Mouse (Mus musculus) lung, adult 18-20 months (tissue): ENCODE measurements at regions not wholly inside any gene's neighbourhood (a gene's known extent, or its start where the extent isn't known, plus 50 kb on each side); places are given as distances from the start of the nearest gene placed in this dataset.
"Not testable (repeated sequence)": the region's sequence is repeated elsewhere in the genome, so short reads cannot be mapped to it uniquely, and the experiment has no call there.

Source experiments
- DNase-seq, 2 experiments: peaks; one replicate each; pipeline ENCODE4 v3.0.0; 2022; ENCODE audit warnings: mixed read lengths in 2 of 2

DNA sequence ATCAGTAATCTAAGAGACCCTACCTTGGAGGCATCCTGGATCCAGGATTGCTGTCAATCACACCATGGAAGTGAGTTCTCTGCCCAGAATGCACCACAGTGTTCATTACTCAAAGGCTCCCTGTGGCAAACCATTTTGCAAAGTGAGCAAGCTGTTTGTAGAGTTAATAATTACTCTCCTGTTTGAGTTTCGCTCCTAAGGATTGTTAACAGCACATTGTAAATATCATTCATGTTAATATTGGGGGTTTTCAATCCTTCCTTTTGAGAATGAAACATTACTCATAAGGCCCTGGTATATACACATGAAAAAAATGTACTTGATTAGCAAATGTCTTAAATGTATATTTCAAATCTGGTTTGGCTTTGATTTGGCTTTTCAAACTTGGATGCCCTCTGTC is 58.1 kb upstream of the Clstn2 start:
- DNase-seq: no peak

DNA sequence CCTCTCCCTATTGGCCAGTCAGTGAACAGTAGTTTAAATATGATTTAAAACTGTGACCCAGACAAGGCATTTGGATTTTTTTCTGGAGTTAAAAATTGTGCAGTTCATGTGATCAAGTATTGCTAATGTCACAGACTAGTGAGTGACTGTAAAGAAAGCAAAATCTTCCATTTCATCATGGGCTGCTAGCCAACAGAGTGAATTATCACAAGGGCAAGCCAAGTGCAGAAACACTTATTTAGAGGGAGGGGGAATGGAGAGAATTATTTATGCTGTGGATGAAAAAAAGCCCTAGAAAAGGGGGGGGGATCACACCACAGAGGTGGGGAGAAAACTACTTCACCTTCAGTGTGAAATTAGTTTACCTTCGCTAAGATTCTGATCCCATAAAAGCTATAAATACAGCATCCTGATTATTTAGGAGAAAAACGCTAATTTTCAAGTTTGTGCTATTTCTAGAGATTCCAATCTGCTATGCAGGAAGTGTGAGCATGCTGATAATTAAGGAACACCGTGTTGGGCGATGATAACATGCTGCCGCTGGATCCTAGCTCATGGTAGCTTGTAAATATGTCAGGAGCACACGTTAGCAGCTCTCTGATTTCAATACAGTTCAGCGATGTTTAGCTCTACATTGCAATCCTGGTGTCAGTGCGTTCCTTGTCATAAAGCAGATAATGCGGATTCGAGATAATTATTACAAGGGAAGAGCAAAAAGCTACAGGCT is 62.2 kb upstream of the Clstn2 start:
- no peak for DNase-seq

DNA sequence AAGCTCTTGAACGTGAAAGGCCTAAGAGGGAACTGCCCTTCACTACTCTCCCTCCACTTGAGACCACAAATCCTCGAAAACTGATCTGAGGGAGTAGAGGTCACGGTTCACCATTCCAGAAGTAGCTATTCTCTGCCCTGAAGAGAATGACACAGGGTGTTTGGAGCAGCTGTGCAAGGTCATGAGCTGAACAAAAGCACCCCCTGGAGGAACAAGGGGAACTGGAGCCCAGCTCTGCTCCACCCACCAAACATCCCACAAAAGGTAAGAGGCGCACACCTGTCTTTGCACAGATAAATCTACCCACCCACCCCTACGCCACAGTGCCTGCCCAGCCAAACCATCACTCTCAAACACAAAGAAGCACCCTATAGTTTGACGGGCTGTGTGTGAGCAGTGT is 90.4 kb upstream of the Clstn2 start:
- DNase-seq: no peak

DNA sequence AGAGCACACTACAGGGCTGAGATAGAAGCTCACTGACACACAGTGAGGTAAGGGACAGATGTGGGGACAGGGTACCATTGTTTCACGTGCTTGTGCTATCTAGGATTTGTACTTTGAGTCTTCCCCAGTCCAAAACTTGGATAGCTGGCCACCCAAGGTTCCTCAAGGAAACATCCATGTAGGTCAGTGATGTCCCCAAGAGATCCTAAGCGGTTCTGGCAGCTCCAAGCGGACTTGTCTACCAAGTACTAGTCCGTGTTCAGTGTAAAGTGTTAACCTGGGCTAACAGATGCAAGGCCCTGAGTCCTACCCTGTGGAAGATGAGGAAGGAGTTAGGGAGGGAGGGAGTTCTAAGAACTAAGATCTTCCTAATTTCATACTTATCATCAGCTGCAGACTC is 96.6 kb upstream of the Clstn2 start:
- DNase-seq: no peak

DNA sequence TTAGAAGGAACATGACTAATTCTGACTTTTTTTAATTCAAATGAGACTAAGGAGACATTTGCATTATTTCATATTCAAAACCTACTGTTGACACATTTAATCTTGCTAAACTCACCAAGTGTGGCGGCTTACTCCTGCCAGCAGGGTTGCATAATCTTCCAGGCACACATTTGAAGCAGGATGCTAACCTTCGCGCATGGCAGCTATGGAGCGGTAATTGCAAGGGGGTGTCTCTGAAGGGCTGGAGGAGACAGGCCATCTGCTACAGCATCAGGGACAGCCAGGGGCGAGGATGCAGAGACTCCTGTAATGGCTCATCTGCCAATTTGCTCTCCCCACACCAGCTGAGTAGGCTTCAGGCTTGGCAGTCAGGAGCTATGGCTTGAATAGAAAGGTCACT is 97.9 kb upstream of the Clstn2 start:
- DNase-seq: no peak

DNA sequence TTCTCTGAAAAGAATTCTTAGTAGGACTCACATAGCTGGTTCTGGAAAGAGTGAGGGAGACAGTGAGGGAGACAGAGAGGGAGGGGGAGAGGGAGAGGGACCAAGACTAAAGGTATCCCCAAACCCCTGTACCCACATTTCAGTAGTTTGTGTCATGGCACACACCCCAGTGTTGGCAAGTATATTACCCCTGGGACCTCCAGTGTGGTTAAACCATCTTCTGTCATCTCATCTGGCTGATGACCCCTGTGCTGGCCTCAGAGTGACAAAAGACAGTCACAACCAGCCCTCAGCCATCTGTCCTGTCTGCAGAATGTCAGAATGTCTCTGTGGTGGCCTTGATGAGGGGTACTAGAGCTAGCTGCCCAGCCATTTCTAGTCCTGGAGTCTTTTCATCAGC is 107.6 kb upstream of the Clstn2 start:
- DNase-seq: no peak

DNA sequence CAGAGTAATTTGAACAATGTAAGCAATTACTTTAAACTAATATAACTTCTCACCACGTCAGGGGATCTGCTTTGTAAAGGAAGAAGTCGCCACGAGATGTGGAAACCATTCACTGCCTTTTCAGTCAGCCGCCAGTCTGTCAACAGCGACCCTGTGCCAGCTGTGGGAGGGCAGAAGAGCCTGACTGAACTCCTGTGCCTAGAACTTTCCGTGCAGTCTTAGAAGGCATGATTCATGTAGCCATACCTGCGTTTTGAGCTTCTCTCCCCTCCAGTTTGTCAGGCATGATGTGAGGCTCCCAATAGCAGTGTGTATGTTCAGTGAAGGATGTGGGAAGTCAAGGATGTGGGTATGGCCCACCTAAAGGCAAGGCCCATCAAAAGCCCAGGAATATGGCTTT is 109.1 kb upstream of the Clstn2 start:
- no peak for DNase-seq

DNA sequence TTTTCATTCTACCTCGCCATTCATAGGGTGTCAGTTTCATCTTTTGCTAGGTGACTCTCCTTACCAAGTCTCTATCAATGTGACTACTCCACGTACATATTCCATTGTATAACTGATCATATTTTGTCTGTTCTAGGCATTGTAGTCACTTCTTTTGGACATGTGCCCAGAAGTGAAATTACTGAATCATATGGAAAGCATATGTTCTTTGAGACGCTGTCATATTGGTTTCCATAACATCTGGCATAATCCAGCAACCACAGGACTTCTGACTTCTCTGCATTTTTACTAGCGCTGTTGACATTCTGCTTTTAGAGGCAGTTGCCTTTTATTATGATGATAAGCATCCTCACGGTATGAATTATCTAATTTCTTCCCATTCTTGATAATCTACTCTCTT is 113.9 kb upstream of the Clstn2 start:
- DNase-seq: no peak

DNA sequence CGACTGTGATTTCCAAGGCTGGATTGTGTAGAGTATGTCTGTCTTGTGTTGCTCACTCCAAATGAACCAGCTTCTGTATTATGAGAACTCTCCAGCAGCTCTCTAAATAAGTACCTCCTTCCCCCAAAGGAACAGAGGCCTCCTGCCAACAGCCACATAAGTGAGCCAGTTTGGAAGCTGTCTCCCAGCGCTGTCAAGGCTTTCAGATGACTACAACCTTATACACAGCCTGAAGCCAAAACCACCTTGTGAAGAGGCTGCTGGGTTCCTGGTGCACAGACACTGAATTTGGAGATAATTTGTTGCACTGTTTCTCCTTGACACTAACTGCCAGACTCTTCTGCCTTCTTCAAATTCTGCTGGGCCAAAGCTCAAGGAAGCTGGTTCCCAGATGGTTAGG is 125.4 kb upstream of the Clstn2 start:
- DNase-seq: no peak

DNA sequence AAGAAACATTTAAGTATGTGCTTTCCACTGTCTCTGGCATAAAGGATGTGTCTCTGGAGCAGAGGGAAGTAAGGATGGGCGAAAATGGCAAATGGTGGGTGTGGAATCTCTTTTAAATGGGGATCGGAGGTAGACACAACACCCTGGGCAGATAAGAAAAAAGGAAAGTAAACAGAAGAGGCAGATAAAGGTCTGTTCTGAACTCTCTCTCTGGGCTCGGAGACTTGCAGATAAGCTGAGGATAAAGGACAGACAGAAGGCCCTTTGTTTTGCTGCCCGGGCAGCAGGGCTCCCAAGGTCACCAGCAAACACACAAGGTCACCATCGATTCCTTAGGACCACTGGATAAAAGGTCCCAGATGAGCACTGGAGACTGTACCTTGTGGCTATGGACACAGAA is 122.7 kb upstream of the Nmnat3 start:
- no peak for DNase-seq

DNA sequence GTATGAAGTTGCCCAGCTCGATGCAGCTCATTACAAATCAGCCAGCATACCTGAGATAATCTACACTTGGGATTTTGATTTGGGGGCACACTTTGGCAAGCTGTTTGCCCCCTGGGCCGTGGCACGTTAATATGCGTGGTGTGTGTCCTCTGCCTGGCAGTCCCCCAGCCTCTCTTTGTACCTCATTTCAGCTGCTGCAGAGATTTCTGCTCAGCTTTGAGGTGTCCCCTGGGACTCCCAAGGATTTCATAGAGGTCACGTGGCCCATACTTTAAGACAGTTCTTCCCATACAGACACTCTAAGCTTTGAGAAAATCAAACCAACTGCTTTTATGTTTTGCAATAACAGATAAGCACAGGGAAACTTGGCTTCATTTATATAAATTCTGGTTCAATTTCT is 113.2 kb upstream of the Nmnat3 start:
- DNase-seq: no peak

DNA sequence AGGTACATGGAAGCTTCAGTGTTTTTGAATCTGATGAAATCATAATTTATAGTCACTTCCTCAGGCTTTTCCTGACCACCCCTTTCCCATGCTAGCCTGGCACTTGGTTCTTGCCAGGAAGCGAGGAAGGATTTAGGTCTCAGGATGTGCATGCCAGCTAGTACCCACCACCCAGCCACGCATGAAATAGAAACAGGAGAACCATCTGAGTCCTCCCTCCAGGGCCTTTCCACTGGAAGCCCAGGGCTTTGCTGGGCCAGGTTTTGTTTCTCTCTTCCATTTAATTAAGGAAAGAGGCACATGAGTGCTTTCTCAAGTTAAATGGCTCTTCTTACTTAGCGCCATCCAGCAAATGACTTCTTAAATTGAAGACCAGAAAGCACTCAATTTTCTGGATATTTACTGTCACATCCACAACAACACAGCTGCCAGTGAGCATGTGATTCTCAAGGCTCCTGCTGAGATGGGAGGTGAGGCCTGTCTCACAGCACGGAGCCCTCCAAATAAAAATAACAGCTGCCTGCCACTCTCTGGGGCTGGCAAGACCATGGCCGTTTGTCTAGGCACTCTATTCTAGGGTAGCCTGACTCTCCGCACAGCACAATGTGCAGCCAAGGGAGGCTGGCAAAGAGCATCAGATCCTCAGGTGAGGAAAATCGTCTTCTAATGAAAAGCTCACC is 110.4 kb upstream of the Nmnat3 start:
- DNase-seq: no peak

DNA sequence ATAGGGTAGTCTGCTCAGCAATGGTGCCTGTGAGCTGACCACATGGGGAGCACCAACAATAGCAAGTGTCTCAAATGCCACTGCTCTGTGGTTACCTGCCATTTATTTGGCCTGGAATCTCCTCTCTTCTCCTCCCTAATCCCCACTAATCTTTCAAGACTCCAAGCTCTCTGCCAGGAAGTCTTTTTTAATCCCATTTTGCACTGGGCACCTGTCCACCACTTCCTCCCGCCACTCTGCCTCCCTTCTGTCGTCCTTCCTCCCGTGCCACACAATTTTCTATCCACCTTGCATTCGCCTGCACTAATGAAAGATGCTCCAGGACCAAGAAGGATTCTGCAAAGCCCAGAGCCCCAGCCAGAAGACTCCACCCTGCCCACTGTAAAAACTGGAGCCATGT is 106.5 kb upstream of the Nmnat3 start:
- DNase-seq: no peak

DNA sequence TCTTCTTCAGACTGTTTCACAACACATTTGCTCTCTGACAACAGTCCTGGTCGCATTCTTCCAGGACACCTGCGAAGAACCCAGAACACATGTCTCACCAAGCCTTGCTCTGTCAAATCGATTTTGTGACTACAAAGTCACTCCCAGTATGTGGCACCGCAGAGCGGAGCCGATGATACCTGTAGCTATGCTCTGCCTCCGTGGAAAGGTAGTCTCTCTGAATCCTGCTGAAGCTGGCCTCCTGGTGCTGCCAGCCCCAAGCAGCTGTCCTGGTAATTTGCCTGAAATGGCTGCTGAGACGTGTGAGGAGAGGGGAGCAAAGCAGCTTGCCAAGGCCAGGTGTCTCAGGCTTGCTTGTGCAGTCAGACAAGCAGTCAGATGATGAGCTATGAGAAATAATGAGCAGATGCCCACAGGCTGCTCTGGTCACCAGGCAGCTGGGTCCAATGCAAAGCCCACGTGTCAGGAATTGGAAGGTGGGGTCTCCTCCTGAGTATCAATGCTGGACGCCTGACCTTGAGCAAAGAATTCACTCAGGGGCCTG is 100.4 kb upstream of the Nmnat3 start:
- no peak for DNase-seq

DNA sequence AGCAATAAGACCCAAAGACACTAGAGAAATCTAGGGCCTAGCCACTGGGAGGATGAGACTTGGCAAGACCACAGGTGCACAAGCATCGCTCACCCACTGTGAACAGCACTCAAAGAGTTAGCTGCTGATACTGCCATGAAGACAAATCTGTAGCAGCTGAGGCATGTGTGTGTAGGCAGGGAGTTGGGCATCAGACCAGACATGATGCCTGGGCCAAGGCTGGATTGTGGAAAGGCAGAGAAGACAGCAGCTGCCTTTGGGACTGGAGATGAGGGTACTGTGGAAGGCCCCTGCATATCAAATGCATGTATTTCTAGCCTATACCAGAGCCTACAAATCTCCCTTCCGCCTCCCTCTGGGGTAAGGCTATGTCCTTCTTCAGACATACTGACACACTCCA is 92.9 kb upstream of the Nmnat3 start:
- no peak for DNase-seq

DNA sequence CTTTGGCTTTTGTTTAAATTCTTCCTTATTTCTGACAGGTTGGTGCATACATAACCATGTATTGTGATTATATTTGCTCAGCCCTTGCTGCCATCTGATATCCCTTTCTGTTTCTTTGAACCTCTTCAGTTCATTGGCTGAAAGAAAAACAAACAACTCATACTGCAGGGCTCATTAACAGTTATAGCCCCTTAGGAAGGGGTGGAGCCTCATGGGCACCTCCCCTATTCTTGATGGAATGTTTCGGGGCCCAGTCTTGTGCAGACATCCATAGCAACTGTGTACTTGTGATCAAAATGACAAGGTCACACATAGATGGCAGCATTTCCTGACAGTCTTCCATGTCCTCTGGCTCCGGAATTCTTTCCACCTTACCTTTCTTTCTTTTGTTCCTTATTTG is 68.4 kb upstream of the Nmnat3 start:
- DNase-seq: peak in 1 of 2 experiments; percentile 7

DNA sequence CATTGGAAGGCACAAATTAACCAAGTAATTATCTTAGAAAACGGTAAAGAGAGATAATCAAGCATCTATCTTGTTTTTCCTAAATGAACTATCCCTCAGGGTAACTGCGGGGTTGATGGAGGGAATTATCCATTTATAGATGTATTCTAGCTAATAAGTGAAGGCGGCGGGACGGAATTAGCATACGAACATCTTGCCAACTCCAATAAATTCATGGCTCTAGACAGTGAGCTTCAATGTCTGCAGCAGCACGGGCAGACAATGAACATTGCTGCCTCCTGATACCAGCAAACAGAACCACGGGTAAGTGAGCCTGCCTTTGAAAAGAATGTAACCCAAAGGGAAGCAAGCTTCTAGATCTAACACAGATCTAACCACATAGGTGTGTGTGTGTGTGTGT is 66.9 kb upstream of the Nmnat3 start:
- DNase-seq: no peak

DNA sequence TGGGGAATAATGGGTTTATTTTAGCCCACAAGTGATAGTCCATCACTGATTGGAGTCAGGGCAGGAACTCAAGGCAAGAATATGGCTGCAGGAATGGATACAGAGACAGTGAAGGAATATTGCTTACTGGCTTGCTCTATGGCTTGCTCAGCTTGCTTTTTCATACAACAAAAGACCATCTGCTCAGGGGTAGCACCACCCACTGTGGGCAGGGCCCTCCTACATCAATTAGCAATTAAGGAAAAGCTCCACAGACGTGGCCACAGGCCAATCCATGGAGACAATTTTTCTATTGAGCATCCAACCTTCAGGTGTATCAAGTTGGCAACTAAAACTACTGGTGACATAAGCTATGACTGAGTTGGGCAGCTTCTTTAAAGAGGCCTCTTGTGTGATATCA is 65.5 kb upstream of the Nmnat3 start:
- no peak for DNase-seq

DNA sequence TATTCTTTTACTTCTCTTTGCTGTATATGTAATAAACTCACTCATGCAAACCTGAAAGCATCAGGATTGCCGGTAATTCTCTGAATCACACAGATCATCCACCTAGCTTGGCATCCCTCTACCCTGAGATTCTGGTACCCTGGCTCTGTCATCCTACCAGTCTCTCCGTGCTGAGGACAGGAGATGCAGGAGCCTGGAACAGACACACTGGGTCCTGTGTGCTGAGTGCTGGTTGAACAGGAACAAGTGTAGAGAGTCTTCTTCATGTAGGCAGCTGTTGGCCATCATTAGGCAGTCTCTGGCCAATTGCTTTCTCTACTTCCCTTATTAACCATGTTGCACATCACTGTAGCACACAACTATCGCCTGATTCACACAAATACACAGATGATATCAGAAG is 59.0 kb upstream of the Nmnat3 start:
- no peak for DNase-seq

DNA sequence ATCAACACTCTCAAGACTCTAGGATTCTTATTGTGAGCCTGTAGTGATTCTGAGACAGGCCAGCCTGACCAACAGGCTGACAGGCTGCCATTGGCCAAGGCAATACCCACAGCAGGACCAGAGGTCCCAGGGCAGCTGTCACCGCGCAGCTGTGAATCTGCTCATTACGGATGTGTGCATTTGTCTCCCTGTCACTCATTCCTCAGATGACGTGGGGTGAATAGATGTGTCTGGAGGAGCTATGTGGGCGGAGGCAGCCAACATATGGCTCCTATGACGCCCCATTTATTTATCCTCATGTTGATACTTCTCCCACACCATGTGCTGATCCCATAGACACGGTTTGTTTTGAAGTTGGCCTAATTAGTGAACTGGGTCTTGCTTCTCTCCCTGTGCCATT is 58.3 kb upstream of the Nmnat3 start:
- DNase-seq: no peak

DNA sequence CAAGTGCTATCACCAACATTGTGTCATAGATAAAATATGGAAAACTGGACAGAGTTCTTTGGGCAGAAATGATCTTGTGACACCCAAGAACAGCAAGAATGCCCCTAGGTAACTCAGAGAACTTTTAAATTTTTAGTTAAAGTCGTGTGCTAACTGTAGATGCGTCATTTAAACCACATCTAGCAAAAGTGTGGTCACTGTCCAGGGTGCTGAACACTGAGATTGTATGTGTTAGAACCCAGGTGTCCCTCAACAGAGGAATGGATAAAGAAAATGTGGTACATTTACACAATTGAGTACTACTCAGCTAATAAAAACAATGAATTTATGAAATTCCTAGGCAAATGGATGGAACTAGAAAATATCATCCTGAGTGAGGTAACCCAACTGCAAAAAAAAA is 52.5 kb upstream of the Nmnat3 start:
- not testable (repeated sequence) for DNase-seq
